Mouse (Mus musculus) MEL (cell line): ENCODE data around the gene Podnl1. TPM values are rescaled to one million over a fixed set of nuclear protein-coding genes. Genes with fewer than 3 reads are reported as not detected.

ENCODE experiments used
- DNase-seq: peaks from one replicate; pipeline ENCODE4 v3.0.0; 2011; ENCODE audit warnings: low read depth, low spot score
- H3K27ac ChIP-seq: 2 replicates; pipeline ENCODE4 v1.5.1; 2012; ENCODE audit warnings: low read depth, mild to moderate bottlenecking, control low read depth, low read length, moderate library complexity; ENCODE audit not compliant: control insufficient read depth
- H3K27me3 ChIP-seq, 2 experiments: fragments of 150-350 bp in 1 of 2; sonication (generic) in 1 of 2; 2 replicates each; pipeline ENCODE4 v1.6.1; 2012; ENCODE audit warnings: low read length in 2 of 2, mild to moderate bottlenecking in 2 of 2, improper control_type of control experiment in 1 of 2, moderate library complexity in 1 of 2; ENCODE audit not compliant: insufficient read depth in 2 of 2, control insufficient read depth in 1 of 2
- H3K36me3 ChIP-seq, 2 experiments: 2 replicates each; pipeline ENCODE4 v1.6.1; 2012 to 2014; ENCODE audit warnings: low read length in 2 of 2, improper control_type of control experiment in 1 of 2, inconsistent platforms in 1 of 2, mild to moderate bottlenecking in 1 of 2; ENCODE audit not compliant: insufficient read depth in 2 of 2, control insufficient read depth in 1 of 2
- H3K4me1 ChIP-seq, 2 experiments: fragments of 150-350 bp in 1 of 2; sonication (generic) in 1 of 2; 2 replicates each; pipeline ENCODE4 v1.6.1; 2012; ENCODE audit warnings: low read length in 2 of 2, improper control_type of control experiment in 1 of 2, mild to moderate bottlenecking in 1 of 2; ENCODE audit not compliant: insufficient read depth in 2 of 2, control insufficient read depth in 1 of 2
- H3K4me3 ChIP-seq, 2 experiments: fragments of 150-350 bp in 1 of 2; sonication (generic) in 1 of 2; 2 replicates each; pipeline ENCODE4 v1.5.1; 2012; ENCODE audit warnings: low read depth in 2 of 2, low read length in 2 of 2, mild to moderate bottlenecking in 2 of 2, moderate library complexity in 2 of 2, control low read depth in 1 of 2, improper control_type of control experiment in 1 of 2; ENCODE audit not compliant: control insufficient read depth in 1 of 2, insufficient read depth in 1 of 2
- H3K79me2 ChIP-seq: 2 replicates; pipeline ENCODE4 v1.6.1; 2012; ENCODE audit warnings: mild to moderate bottlenecking, low read length, moderate library complexity; ENCODE audit not compliant: control insufficient read depth, poor library complexity, insufficient read depth
- H3K9ac ChIP-seq: 2 replicates; pipeline ENCODE4 v1.6.1; 2012; ENCODE audit warnings: low read depth, mild to moderate bottlenecking, control low read depth, low read length, moderate library complexity; ENCODE audit not compliant: control insufficient read depth, poor library complexity, severe bottlenecking
- H3K9me3 ChIP-seq: fragments of 150-350 bp; sonication (generic); replicated peaks from 2 replicates; pipeline ENCODE4 v1.6.1; 2012; ENCODE audit warnings: mild to moderate bottlenecking, low read length, improper control_type of control experiment, moderate library complexity; ENCODE audit not compliant: insufficient read depth
- E2F4 ChIP-seq: IDR thresholded peaks from 2 replicates; pipeline ENCODE4 v1.6.1; 2011; ENCODE audit warnings: low read depth, low read length, improper control_type of control experiment, borderline replicate concordance
- NELFE ChIP-seq: IDR thresholded peaks from 2 replicates; pipeline ENCODE4 v1.6.1; 2011; ENCODE audit warnings: low read depth, low read length, improper control_type of control experiment
- POLR2AphosphoS2 ChIP-seq: IDR thresholded peaks from 2 replicates; pipeline ENCODE4 v1.6.1; 2011; ENCODE audit warnings: low read length, improper control_type of control experiment
- TBP ChIP-seq: IDR thresholded peaks from 2 replicates; pipeline ENCODE4 v1.8.0; 2011; ENCODE audit warnings: low read depth, low read length, improper control_type of control experiment
- ZC3H11A ChIP-seq: IDR thresholded peaks from 2 replicates; pipeline ENCODE4 v1.6.1; 2012; ENCODE audit warnings: low read depth, mild to moderate bottlenecking, inconsistent platforms, low read length, improper control_type of control experiment
- polyA plus RNA-seq, 2 experiments: library from polyadenylated mRNA; stranded (reverse) in 1 of 2; unstranded in 1 of 2; fragments of >175 nt in 1 of 2; fragments of >200 nt in 1 of 2; gene quantifications; 2 replicates each; pipeline versions ENCODE4 v1.2.1 to v1.2.4; 2012; ENCODE audit warnings: low replicate concordance in 2 of 2, low read depth in 1 of 2; ENCODE audit not compliant: insufficient read length in 2 of 2, insufficient read depth in 1 of 2, missing spikeins in 1 of 2
- total RNA-seq: library from RNA; depleted of rRNA; stranded (reverse); fragments of 300-350 nt; gene quantifications from 2 replicates; pipeline ENCODE4 v1.2.3, GENCODE M21; 2012; rRNA removed

Gene Podnl1
- total and polyA plus RNA-seq, 3 experiments = 0.04 to 0.08 TPM; not detected in 1

GRCm38 (mm10) chr8:84179946-84180345, 54.2 kb downstream of the Podnl1 start:
- TF ChIP-seq NELFE = no peak
- no peak for DNase-seq
- Histone ChIP-seq H3K9ac (no peak overlapping the region), H3K4me1 (peaks cover 2 to 11% of the 10 kb centered on the region in 2 experiments; a peak in 3 of 4 replicates), H3K36me3 (no peaks in the 10 kb centered on the region), H3K9me3 (no peaks in the 10 kb centered on the region), H3K27ac (no peak overlapping the region), H3K27me3 (no peaks in the 10 kb centered on the region), H3K79me2 (peaks cover 8% of the 10 kb centered on the region; the same call in 1 of the 2 replicates), H3K4me3 (no peak overlapping the region)

- TF ChIP-seq TBP = no peak
- no peak for TF ChIP-seq E2F4
- no peak for TF ChIP-seq POLR2AphosphoS2
- no peak for TF ChIP-seq ZC3H11A
- H3K27me3 ChIP-seq = no peaks in the 10 kb centered on the region
- H3K27ac ChIP-seq = no peak overlapping the region
- no peak for DNase-seq
- H3K9ac ChIP-seq = no peak overlapping the region
- H3K4me3 ChIP-seq = no peak overlapping the region
- H3K4me1 ChIP-seq = peaks cover 2 to 11% of the 10 kb centered on the region in 2 experiments; a peak in 3 of 4 replicates
- peaks cover 8% of the 10 kb centered on the region; the same call in 1 of the 2 replicates for H3K79me2 ChIP-seq
- H3K36me3 ChIP-seq = no peaks in the 10 kb centered on the region
- no peaks in the 10 kb centered on the region for H3K9me3 ChIP-seq
These were observed 54.9 kb downstream of the Podnl1 start for GRCm38 (mm10) chr8:84180530-84181190.

Other genes starting within 250 kb of the Podnl1 start
- gene Adgrl1, start 225.9 kb upstream of the Podnl1 start, total RNA-seq = 17.7 and 21.7 TPM in 2 replicates
- 10 to 100 TPM in 1 of 2 experiments, not detected in 1; 35.3 TPM for gene Adgrl1, start 225.9 kb upstream of the Podnl1 start, polyA plus RNA-seq
- 0.29 and 0.35 TPM in 2 replicates for gene Gm10644, start 170.8 kb upstream of the Podnl1 start, total RNA-seq
- under 1 TPM in 1 of 2 experiments, not detected in 1; 0.49 TPM for gene Gm10644, start 170.8 kb upstream of the Podnl1 start, polyA plus RNA-seq
- 84.3 and 90.4 TPM in 2 replicates for gene Asf1b, start 170.5 kb upstream of the Podnl1 start, total RNA-seq
- 100 to 1,000 TPM; 113 to 137 TPM for gene Asf1b, start 170.5 kb upstream of the Podnl1 start, polyA plus RNA-seq
- 23.8 and 24.7 TPM in 2 replicates for gene Prkaca, start 153.0 kb upstream of the Podnl1 start, total RNA-seq
- 10 to 100 TPM in 1 of 2 experiments, not detected in 1; 74.9 TPM for gene Prkaca, start 153.0 kb upstream of the Podnl1 start, polyA plus RNA-seq
- 96.7 and 111 TPM in 2 replicates for gene Samd1, start 128.3 kb upstream of the Podnl1 start, total RNA-seq
- 100 to 1,000 TPM in 1 of 2 experiments, not detected in 1; 121 TPM for gene Samd1, start 128.3 kb upstream of the Podnl1 start, polyA plus RNA-seq
- gene 1700067K01Rik, start 124.5 kb upstream of the Podnl1 start, total RNA-seq = 0.39 and 0.69 TPM in 2 replicates
- under 1 TPM in 1 of 2 experiments, not detected in 1; 0.53 TPM for gene 1700067K01Rik, start 124.5 kb upstream of the Podnl1 start, polyA plus RNA-seq
- gene 2210011C24Rik, start 113.8 kb upstream of the Podnl1 start, total RNA-seq = not detected in 2 replicates
- not detected for gene 2210011C24Rik, start 113.8 kb upstream of the Podnl1 start, polyA plus RNA-seq
- 0.65 and 0.92 TPM in 2 replicates for gene Palm3, start 104.5 kb upstream of the Podnl1 start, total RNA-seq
- 1 to 10 TPM in 1 of 2 experiments, not detected in 1; 3.6 TPM for gene Palm3, start 104.5 kb upstream of the Podnl1 start, polyA plus RNA-seq
- 32.4 and 38.5 TPM in 2 replicates for gene Il27ra, start 83.4 kb upstream of the Podnl1 start, total RNA-seq
- 10 to 100 TPM in 1 of 2 experiments, not detected in 1; 31.8 TPM for gene Il27ra, start 83.4 kb upstream of the Podnl1 start, polyA plus RNA-seq
- gene Rln3, start 81.0 kb upstream of the Podnl1 start, total RNA-seq = not detected in 2 replicates
- gene Rln3, start 81.0 kb upstream of the Podnl1 start, polyA plus RNA-seq = not detected
- gene Gm10643, start 60.9 kb upstream of the Podnl1 start, total RNA-seq = 0.23 and 0.26 TPM in 2 replicates
- gene Gm10643, start 60.9 kb upstream of the Podnl1 start, polyA plus RNA-seq = under 1 TPM in 1 of 2 experiments, not detected in 1; 0.28 TPM
- 3.9 and 4.7 TPM in 2 replicates for gene Rfx1, start 59.2 kb upstream of the Podnl1 start, total RNA-seq
- gene Rfx1, start 59.2 kb upstream of the Podnl1 start, polyA plus RNA-seq = 10 to 100 TPM in 1 of 2 experiments, not detected in 1; 10.4 TPM
- gene Dcaf15, start 21.2 kb upstream of the Podnl1 start, total RNA-seq = 34.4 and 37.0 TPM in 2 replicates
- 10 to 100 TPM in 1 of 2 experiments, not detected in 1; 56.1 TPM for gene Dcaf15, start 21.2 kb upstream of the Podnl1 start, polyA plus RNA-seq
- gene Cc2d1a, start 21.9 kb downstream of the Podnl1 start, total RNA-seq = 7.3 and 9.1 TPM in 2 replicates
- 10 to 100 TPM in 1 of 2 experiments, not detected in 1; 18.7 TPM for gene Cc2d1a, start 21.9 kb downstream of the Podnl1 start, polyA plus RNA-seq
- gene 4930432K21Rik, start 22.0 kb downstream of the Podnl1 start, total RNA-seq = 1.3 and 2.2 TPM in 2 replicates
- 1 to 10 TPM in 1 of 2 experiments, not detected in 1; 3.0 TPM for gene 4930432K21Rik, start 22.0 kb downstream of the Podnl1 start, polyA plus RNA-seq
- gene Nanos3, start 59.2 kb downstream of the Podnl1 start, total RNA-seq = 0.56 and 2.0 TPM in 2 replicates
- 1 to 10 TPM in 1 of 2 experiments, not detected in 1; 1.7 TPM for gene Nanos3, start 59.2 kb downstream of the Podnl1 start, polyA plus RNA-seq
- 3.6 and 4.4 TPM in 2 replicates for gene Zswim4, start 111.1 kb downstream of the Podnl1 start, total RNA-seq
- 1 to 10 TPM in 1 of 2 experiments, not detected in 1; 7.4 TPM for gene Zswim4, start 111.1 kb downstream of the Podnl1 start, polyA plus RNA-seq
- gene D8Ertd738e, start 123.7 kb downstream of the Podnl1 start, total RNA-seq = 159 and 164 TPM in 2 replicates
- gene D8Ertd738e, start 123.7 kb downstream of the Podnl1 start, polyA plus RNA-seq = 100 to 1,000 TPM in 1 of 2 experiments, not detected in 1; 149 TPM
- 26.8 and 27.8 TPM in 2 replicates for gene Mri1, start 131.3 kb downstream of the Podnl1 start, total RNA-seq
- 10 to 100 TPM in 1 of 2 experiments, not detected in 1; 43.2 TPM for gene Mri1, start 131.3 kb downstream of the Podnl1 start, polyA plus RNA-seq
- 8.2 and 10.2 TPM in 2 replicates for gene Ccdc130, start 144.4 kb downstream of the Podnl1 start, total RNA-seq
- 10 to 100 TPM in 1 of 2 experiments, not detected in 1; 26.0 TPM for gene Ccdc130, start 144.4 kb downstream of the Podnl1 start, polyA plus RNA-seq